Mouse (Mus musculus) ZHBTc4 (cell line): ENCODE measurements around the gene Nr2e1.

Source experiments
- DNase-seq: peaks from one replicate; pipeline ENCODE4 v3.0.0-alpha.2; 2011; ENCODE audit warnings: low read depth, low spot score

The Nr2e1 gene

GRCm38 (mm10) chr10:42587961-42588750 is 4.7 kb upstream of the Nr2e1 start:
- no peak for DNase-seq

- no peak for DNase-seq
Measured at GRCm38 (mm10) chr10:42585596-42586305, 2.3 kb upstream of the Nr2e1 start.

DNA sequence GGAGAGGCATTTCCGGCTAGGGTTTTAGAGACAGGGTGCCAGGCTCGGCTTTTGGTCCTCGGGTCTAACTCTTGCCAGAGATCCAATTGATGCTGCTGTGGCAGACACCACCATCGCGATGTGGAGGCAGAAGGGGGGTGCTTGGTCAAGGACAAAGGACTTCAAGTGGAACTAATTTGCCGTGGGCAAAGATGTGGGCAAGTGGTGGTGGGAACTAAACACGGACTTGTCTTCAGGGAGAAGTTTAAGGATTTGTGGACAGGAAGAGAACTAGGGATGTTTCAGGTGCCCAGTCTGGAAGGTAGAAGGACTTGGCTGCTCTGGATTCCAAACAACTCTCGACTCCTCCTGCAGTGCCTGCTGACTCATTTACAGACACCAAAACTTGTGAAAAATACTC is 1.7 kb upstream of the Nr2e1 start:
- no peak for DNase-seq

DNA sequence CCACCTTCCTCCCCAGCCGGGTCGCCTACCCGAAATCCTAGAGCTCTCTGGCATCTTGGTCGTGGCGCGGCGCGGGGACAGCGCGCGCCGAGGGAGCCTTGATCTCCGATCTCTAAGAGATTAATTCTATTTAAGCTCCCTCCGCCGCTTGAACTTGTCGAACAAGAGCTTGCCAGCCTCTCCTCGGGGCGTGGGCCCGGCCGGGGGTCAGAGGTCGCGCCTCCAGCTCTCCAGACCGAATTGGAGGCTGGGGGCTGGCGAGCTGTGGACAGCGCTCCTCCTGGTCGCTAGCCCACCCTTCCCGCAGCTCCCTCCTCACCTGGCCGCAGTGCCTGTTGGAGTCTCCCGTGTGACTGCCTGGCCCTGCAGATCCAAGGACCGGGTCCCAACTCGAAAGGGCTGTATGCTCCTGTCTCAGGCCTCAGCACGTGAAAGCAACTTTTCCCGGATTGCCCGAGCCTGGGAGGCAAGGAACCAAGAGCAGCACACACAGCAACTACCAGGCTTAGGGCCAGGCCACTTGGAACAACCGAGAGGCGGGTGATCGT is 1.1 kb upstream of the Nr2e1 start:
- peak; percentile 65 for DNase-seq

DNA sequence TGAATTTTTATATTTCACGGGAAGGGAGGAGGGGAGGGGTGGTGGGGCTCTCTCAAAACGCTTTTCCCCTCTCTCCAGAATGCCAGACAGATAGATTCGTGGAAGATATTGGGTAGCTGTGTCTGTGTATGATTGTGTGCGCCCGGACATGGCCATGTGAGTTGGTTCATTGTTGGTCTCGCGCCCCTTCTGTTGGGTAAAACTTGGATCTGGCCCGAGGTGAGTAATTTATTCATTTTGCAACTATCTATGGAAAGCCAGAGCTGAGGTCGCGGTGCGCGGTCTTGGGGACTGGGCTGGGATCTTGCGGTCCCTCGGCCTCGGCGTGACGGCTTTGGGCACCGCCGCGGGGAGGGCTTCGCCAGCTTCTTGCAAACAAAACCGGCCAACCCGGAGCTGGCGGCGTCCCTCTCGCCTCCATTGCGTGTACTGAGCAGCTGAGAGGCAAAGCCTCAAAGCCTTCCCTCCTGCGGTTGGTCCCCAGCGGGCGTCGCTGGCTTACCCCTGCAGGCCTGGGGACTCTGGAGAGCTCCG is 537 bp upstream of the Nr2e1 start:
- no peak for DNase-seq

DNA sequence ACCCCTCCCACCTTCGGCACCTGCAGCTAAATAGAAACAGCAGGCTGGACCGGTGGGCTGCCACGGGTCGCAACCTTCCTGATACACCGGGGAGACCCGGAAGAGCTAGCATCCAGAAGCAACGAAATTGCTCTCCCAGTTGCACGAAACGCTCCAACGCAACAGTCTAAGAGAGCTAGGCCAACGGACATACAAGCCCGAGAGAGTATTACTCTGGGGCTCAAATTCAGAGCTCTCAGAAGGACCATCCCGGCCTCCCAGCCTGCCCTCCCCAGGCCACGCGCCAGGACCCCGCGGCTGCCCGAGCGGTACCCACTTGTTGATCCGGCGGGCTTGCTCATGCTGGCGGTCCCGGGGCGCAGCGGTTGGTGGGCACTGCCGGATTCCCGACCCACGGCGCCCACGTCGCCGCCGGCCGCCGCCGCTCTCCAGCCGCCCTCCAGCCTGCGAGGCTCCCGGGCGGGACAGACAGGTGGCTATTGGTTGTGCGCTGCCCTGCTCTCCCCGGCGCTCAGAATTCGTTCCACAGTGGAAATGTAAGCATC is 794 bp downstream of the Nr2e1 start:
- peak; percentile 58 for DNase-seq

DNA sequence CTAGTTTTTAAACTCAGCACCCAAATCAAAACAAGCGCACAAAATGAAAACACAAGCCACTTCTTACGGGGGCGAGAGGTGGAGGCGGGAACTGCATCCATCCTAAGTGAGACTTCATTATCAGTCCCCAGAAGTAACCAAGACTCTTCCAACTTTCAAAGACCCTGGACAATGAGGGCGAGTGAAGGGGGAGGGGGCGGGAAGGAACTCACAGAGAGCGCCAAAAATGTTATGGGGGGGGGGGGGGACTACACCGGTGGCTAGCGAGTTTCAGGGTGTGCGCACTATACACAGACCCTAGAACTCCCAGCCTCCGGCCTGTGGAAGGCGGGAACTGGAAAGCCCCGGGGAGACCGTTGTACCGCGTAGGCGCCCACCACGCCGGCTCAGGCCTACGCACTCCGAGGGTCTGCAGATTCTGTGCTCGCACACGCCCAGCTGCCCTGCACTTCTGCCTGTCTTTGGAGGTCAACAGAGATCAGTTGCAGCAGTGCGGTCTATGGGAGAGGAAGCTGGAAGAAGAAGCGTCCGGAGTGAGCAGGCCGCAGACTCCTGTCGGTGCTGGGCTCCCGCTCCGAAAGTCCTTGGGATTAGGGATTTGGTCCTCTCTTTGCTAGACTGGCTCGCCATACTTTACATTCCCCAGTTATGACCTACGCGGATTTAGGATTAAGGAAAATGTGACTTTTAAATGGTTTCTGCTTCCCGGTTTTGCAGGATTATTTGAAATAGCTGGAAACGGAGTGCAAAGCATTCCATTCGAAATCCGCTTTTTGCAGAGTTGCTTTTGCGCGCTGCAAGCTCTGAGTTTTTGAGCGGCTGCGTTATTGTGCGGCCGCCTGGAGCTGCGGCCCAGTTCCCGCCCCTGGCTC is 1.5 kb downstream of the Nr2e1 start:
- peak; percentile 60 for DNase-seq

- DNase-seq = peak; percentile 21
Measured at GRCm38 (mm10) chr10:42580951-42581277, 2.5 kb downstream of the Nr2e1 start.

DNA sequence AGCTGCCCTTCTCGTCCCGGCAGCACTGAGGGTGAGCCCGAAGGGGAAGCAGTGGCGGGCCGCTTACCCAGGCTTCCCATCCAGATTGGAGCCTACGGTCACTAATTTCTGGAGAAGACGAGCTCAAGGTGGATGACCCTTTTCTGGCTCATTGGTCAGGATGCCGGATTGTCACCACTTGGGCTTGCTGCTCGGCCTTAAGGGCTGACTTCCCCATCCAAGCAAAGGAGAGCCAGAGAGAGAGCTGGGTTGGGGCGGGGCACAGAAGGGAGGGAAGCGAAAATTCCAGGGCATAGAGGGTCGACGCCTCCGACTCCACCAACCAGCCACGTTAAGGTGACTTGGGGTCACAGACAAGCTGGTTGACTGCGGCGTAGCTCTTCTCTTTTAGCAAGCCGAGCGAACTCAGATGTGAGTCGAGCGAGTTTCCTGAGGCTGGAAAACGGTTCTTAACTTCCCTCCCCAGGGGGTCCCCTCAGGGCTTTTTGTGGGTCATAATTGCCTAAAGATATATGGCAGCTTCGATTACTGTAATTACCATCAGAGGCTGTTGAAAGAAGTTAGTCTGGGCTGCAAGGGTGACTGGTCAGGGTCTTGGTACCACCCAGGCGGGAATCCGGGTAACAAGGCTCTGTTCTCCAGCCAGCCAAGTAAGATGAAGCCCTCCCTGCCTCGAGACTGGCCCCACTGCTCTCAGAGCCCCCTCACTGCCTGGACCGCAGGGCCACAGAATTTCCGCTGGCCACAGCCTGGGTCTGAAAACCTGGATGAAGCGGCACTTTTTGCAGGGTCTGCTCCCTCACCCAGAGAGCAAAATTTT is 3.1 kb downstream of the Nr2e1 start:
- peak; percentile 58 for DNase-seq

- DNase-seq = peak; percentile 40
Measured at GRCm38 (mm10) chr10:42579475-42580130, 3.8 kb downstream of the Nr2e1 start.

DNA sequence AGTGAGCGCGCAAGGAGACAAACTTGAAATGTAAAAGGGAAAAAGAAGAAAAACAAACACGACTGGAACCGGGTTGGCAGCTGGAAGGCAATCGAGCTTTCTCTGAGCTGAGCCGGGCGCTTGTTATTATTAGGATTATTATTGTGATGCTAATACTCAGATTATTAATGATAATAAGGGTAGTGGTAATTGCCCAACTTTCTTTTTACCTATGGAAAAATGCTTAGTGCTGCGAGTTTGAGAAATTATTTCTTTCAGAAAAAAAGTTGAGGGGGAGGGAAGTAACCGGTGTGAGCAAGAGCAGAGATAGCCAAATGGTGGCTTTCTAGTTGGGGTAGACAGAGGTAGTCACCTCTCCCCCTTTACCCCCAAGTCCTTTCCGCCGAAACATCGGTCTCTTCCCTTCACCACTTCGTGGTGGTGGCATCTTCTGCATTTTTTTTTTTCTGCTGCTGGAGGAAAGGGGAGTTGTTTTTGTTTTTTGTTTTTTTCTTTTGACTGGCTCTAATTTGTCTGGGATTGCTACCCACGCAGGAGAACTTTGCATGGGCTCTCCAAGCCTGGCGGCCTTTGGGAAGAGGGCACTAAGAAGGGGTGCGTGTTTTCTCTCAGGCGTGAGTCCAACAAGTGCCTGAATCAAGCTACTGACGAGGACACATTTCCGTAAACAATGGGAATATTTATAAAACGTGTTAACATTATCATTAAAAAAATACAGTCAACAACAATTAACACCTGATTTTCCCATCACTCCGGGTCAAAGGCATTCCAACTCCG is 4.5 kb downstream of the Nr2e1 start:
- no peak for DNase-seq

DNA sequence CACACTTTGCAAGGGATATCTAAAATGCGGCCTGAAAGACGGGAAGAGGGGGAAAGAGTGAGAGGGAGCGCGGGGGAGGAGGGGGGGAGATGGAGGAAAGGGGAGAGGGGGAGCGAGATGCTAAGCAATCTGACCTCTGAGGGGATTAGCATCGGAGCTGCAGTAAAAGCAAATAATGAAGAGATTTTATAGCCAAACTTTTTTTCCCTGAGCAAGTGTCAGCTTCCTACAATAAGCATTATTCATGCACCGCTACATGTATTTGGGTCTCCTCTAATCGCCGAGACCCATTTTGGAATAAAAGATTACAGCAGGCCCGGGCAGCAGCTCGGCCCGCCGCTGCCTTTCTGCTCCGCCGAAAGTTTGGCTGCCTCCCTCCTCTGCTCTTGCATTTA is 5.2 kb downstream of the Nr2e1 start:
- DNase-seq = no peak

- DNase-seq = no peak
Measured at GRCm38 (mm10) chr10:42577525-42578280, 5.7 kb downstream of the Nr2e1 start.

DNA sequence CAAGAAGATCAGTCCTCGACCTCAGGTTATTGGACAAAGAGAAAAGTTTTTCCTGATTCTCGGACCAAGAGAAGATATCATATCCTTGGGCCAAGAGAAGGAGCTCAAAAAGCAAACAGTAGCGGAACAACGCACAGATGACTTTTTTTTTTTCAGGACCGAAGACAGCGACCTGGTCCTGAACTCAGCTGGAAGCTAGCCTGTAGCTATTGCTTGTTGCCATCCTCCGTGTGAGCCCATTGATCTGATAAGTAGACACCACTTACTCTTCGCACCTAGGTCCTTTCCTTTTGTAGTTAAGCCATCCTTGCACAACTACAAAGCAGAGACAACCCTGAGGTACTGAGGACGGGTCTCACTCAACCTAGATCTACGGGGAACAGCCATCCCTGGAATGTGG is 8.8 kb downstream of the Nr2e1 start:
- peak; percentile 80 for DNase-seq

DNA sequence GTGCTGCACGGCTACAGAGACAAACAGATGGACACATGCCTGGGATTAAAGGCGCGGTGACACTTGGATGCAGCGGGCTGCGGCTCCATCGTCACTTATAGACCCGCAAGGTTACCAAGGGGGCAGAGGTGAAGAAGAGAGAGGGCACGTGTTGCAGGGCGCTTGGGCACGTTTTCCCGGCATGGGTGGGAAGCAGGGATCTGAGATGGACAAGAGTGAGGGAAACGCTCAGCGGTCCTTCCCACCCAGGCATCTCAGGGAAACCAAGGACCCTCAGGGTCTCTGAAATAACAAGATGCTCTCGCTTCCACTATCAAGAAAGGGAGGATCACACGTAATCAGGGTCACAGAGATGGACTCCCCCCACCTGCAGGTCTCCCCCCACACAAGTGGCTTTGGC is 10.5 kb downstream of the Nr2e1 start:
- no peak for DNase-seq

DNA sequence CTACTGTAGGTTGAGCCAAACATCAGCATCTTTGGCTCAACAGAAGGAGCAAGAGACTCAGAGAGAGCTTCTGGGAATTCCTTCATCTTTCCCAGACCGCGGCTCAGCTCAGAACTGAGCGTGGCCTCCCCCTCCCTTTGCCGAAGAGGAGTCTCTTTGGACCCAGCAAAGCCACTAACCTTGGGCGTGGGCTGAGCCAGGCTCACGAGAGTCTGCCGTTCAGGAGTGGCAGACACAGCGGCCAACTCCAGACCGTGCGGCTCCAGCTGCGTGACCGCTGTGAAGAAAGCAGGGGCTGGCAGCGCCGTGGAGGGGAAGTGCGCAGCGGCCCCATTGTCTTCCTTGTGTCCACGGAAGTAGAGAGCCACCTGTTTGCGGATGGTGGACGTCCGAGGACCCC is 10.9 kb downstream of the Nr2e1 start:
- DNase-seq = no peak

DNA sequence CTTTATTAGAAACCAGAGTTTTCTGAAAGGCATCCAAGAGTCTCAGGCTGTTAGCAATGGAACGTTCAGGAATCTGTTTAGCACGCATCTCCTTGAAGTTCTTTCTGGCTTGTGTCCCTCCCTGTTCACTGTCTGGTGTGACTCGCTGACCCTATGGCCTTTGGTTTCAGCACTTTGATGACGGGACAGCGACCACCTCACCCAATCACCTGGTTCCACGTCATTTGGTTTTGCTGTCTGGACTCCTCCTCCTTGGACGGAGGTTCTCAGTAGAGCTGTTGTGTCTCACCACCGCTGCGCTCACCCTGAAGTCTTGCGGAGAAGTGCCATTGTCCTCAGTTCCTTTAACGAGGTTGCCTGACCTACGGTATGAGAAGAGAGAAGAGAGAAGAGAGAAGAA is 21.2 kb downstream of the Nr2e1 start:
- DNase-seq = peak; percentile 91

DNA sequence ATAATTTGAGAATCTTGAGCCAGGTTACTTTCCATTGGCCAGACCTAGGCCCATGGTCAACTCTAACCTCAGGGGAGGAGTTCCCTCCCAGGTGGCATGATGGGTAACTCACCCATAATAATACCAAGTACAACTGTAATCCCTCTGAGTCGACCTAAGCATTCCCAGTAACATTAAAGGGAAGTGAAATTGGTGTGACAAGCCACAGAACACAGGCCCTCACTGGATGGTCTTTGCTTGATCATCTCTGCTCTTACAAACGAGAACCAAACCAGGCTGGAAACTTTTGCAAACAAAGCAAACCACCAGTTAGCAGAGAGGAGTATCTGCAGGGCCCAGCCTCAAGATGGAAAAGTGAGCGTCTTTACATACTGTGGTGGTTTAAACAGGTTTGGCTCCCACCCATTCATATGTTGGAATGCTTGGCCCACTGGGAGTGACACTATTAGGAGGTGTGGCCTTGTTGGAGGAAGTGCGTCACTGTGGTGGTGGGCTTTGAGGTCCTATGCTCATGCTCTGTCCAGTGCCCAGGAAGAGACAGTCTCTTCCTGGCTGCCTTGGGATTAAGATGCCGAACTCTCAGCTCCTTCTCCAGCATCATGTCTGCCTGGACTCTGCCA is 23.7 kb downstream of the Nr2e1 start:
- peak; percentile 58 for DNase-seq
